Mouse (Mus musculus) neural tube, embryonic 14.5 days (tissue): ENCODE measurements around the gene Ddx25. TPM values are rescaled to one million over a fixed set of nuclear protein-coding genes. Genes with fewer than 3 reads are reported as not detected.

Experiments
- ATAC-seq: fragments of 200-750 bp; cut with Nextera tagmentation; 2 replicates; pipeline ENCODE4 v1.8.0; 2017; ENCODE audit warnings: low read depth, mild to moderate bottlenecking, moderate TSS enrichment, moderate library complexity
- H3K27ac ChIP-seq: fragments of 300-500 bp; sonication (generic); 2 replicates; pipeline ENCODE4 v1.5.1; 2014; ENCODE audit warnings: low read depth, mild to moderate bottlenecking, control low read depth, low read length, moderate library complexity, mixed read lengths
- H3K27me3 ChIP-seq: fragments of 300-500 bp; sonication (generic); 2 replicates; pipeline ENCODE4 v1.6.1; 2014; ENCODE audit warnings: low read length; ENCODE audit not compliant: control insufficient read depth, insufficient read depth
- H3K36me3 ChIP-seq: fragments of 300-500 bp; sonication (generic); 2 replicates; pipeline ENCODE4 v1.6.1; 2014; ENCODE audit warnings: low read length, mixed read lengths; ENCODE audit not compliant: control insufficient read depth, insufficient read depth
- H3K4me1 ChIP-seq: fragments of 300-500 bp; sonication (generic); 2 replicates; pipeline ENCODE4 v1.6.1; 2014; ENCODE audit warnings: low read length; ENCODE audit not compliant: control insufficient read depth, insufficient read depth
- H3K4me2 ChIP-seq: fragments of 300-500 bp; sonication (generic); 2 replicates; pipeline ENCODE4 v1.6.1; 2014; ENCODE audit warnings: mild to moderate bottlenecking, low read depth, low read length, control low read depth
- H3K4me3 ChIP-seq: fragments of 300-500 bp; sonication (generic); 2 replicates; pipeline ENCODE4 v1.5.1; 2014; ENCODE audit warnings: low read depth, low read length, control low read depth, mixed read lengths
- H3K9ac ChIP-seq: fragments of 300-500 bp; sonication (generic); replicated peaks from 2 replicates; pipeline ENCODE4 v1.6.1; 2014; ENCODE audit warnings: low read depth, mild to moderate bottlenecking, control low read depth, low read length, mixed read lengths
- H3K9me3 ChIP-seq: fragments of 300-500 bp; sonication (generic); 2 replicates; pipeline ENCODE4 v1.6.1; 2016; ENCODE audit warnings: low read length; ENCODE audit not compliant: control insufficient read depth
- WGBS: fragments of 180-500 bp; shearing (Covaris S2); extraction: QIAGEN DNeasy Blood & Tissue Kit; methylation state at CpG from one replicate; pipeline ENCODE4 v1.1.7; 2014; 5-methylcytosine and 5-hydroxymethylcytosine counted together
- polyA plus RNA-seq: library from polyadenylated mRNA; unstranded; fragments of >200 nt; fragmentation: Nextera tagmentation; extraction: Ambion mirVana; gene quantifications from 2 replicates; pipeline ENCODE4 v1.2.1, GENCODE M21; 2014

Gene Ddx25
- polyA plus RNA-seq, 1 experiment from 2014 or later = 34.3 TPM

DNA sequence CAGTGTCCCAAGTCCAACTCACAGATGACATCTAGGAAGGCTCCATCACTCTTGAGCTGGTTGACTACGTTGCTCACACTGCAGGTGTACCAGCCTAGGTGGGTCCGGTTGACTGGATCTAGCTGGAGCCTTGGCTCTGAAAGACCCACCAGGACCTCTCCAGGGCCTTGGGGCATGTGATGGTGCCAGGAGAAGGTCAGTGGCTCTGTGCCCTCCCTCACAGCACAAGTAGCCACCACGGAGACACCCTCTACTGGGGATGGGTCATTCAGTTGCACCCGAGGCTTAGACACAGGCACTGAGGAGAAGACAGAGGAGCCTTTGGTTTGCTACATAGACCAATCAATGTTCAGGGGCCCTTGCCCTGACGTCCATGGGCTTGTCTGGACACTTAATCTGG lies 42.1 kb downstream of the Ddx25 start:
- no peak overlapping the region for H3K4me2 ChIP-seq
- no peaks in the 10 kb centered on the region for H3K4me1 ChIP-seq
- WGBS = 86% methylated on average over 5 of the region's 5 CpGs
- ATAC-seq = no peak
- no peak overlapping the region for H3K27ac ChIP-seq
- H3K4me3 ChIP-seq = no peak overlapping the region
- H3K9ac ChIP-seq = no peak overlapping the region
- no peaks in the 10 kb centered on the region for H3K36me3 ChIP-seq
- no peaks in the 10 kb centered on the region for H3K9me3 ChIP-seq
- H3K27me3 ChIP-seq = no peaks in the 10 kb centered on the region

DNA sequence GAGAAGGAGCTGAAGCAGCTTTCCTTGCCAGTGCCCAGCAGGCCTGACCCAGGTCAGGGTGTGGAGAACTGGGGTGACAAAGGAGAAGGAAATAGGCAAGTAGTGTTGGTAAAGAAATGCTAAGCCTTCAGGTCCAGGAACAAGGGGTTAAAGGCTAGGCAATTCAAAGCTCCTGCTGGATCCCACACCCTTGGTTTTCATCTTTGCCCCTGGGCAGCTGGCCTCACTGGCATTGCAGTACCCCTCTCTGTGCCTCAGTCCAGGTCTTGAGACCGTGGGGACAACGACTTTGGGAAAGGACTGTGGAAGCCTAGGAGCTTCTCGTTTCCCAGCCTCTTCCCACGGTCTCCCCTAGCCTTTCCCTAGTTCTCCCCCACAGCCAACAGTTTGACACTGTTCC lies 44.4 kb downstream of the Ddx25 start:
- no peak for ATAC-seq
- no peak overlapping the region for H3K4me2 ChIP-seq
- no peak overlapping the region for H3K4me3 ChIP-seq
- no peaks in the 10 kb centered on the region for H3K4me1 ChIP-seq
- no peak overlapping the region for H3K9ac ChIP-seq
- 86% methylated on average over 4 of the region's 4 CpGs for WGBS
- H3K9me3 ChIP-seq = no peaks in the 10 kb centered on the region
- no peaks in the 10 kb centered on the region for H3K36me3 ChIP-seq
- H3K27ac ChIP-seq = no peak overlapping the region
- no peaks in the 10 kb centered on the region for H3K27me3 ChIP-seq

DNA sequence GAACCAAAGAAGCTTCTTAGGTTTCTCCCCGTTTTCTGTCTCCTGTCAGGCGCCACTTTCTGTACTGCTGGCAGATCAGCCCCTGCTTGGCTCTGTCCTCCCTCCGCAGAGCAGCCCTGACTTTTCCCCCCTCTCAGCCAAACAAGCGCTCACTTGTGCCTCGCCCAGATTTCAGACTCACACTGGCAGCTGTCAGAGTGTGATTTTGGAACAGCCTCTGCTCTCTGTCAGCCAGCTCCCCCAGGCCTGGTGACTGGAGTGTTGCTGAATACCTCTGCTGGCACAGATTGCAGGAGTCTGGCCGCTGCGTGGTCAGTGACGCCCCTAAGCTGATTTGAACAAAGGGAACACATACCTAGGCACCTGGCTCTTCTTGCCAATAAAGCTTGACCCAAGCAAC lies 50.1 kb downstream of the Ddx25 start:
- Histone ChIP-seq H3K27ac (no peak overlapping the region), H3K4me3 (no peak overlapping the region)
- ATAC-seq = peak; percentile 38; the same call in 1 of the 2 replicates

DNA sequence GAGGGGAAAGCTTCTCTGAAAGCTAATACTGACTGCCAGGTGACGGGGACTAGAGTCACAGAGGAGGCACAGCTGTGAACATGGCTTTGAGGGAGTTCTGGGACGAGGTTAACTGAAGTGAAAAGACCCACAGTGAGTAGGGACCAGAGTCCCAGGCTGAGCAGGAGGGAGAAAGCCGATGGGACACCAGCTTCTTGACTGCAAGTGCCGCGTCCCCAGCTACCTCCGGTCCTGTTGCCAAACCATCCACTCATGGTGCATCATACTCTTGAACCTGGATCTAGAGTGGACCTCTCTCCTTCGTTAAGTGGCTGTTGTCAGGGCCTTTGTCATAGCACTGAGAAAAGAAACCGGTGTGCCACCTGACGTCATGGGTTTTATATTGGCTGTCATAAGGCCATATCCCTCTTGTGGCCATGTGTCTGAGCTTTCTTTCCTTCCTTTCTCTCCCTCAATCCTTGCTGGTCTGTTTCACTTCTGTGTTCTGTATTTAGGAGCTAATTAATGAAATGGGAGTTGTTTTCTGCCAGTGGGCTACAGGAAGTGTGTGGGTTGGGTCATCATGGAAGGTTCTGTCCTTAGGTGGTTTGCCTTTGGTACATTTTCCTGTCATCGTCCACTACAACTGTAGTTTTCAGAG lies 55.8 kb downstream of the Ddx25 start:
- WGBS = 86% methylated on average over 10 of the region's 10 CpGs
- H3K4me2 ChIP-seq = no peak overlapping the region
- H3K9me3 ChIP-seq = no peaks in the 10 kb centered on the region
- H3K9ac ChIP-seq = no peak overlapping the region
- H3K27me3 ChIP-seq = no peaks in the 10 kb centered on the region
- no peak for ATAC-seq
- no peak overlapping the region for H3K4me3 ChIP-seq
- no peaks in the 10 kb centered on the region for H3K4me1 ChIP-seq
- H3K36me3 ChIP-seq = peaks cover 9% of the 10 kb centered on the region; the same call in 1 of the 2 replicates
- H3K27ac ChIP-seq = no peak overlapping the region

More for the DNA sequence above, 50.1 kb downstream of the Ddx25 start:
- H3K9ac ChIP-seq = no peak overlapping the region
- 0 out of 2 replicates have a peak, but pooled peaks cover 4% of the 10 kb centered on the region for H3K36me3 ChIP-seq
- no peaks in the 10 kb centered on the region for H3K4me1 ChIP-seq
- H3K27me3 ChIP-seq = no peaks in the 10 kb centered on the region
- H3K9me3 ChIP-seq = no peaks in the 10 kb centered on the region
- 66% methylated on average over 8 of the region's 8 CpGs for WGBS
- no peak overlapping the region for H3K4me2 ChIP-seq

DNA sequence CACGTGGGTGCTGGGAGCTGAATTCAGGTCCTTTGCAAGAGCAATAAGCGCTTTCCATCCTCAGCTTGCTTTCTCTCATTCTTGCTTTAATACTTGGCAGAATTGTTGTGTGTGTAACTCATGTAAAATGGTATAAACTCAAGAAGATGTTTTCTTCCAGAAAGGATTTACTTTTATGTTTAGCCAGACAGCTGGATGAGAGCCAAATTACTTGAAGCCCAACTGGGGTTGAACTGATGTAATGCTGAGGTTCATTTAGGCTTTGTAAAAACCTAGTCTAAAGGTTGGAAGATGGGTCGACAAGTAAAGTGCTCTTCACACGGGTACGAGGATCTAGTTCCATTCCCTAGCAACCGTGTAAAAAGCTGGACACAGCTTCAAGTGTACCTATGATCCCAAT lies 58.4 kb downstream of the Ddx25 start:
- Histone ChIP-seq H3K9me3 (no peaks in the 10 kb centered on the region), H3K27me3 (no peaks in the 10 kb centered on the region), H3K4me2 (no peak overlapping the region), H3K9ac (no peak overlapping the region), H3K36me3 (peaks cover 5% of the 10 kb centered on the region; the same call in 1 of the 2 replicates), H3K4me1 (no peaks in the 10 kb centered on the region), H3K27ac (no peak overlapping the region), H3K4me3 (no peak overlapping the region)
- no peak for ATAC-seq
- 85% methylated on average over 6 of the region's 6 CpGs for WGBS

GRCm38 (mm10) chr9:35495471-35495870 lies 62.9 kb downstream of the Ddx25 start:
- WGBS = 60% methylated on average over 3 of the region's 3 CpGs
- Histone ChIP-seq H3K27me3 (no peaks in the 10 kb centered on the region), H3K4me3 (no peak overlapping the region), H3K9ac (no peak overlapping the region), H3K4me2 (no peak overlapping the region), H3K4me1 (no peaks in the 10 kb centered on the region), H3K9me3 (no peaks in the 10 kb centered on the region), H3K36me3 (no peaks in the 10 kb centered on the region), H3K27ac (no peak overlapping the region)
- no peak for ATAC-seq

DNA sequence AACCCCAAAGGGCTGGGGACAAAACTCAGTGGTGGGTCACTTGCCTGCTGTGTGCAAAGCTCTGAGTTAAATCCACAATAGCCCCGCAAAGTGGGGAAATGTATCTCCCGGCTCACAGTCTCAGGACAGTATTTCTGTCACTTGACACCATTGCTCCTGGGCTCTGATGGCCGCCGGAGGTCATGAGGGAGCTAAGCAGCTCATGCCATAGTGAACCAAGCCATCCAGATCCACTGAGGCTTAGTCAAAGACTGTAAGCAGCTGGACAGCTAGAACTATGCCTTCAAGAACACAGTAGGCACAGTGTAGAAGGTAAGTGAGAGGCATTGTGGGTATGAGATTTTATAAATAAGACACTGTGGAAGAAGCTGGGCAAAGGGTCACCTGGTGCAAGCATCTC lies 63.4 kb downstream of the Ddx25 start:
- ATAC-seq = no peak
- 38% methylated on average over 4 of the region's 4 CpGs for WGBS
- H3K9ac ChIP-seq = no peak overlapping the region

DNA sequence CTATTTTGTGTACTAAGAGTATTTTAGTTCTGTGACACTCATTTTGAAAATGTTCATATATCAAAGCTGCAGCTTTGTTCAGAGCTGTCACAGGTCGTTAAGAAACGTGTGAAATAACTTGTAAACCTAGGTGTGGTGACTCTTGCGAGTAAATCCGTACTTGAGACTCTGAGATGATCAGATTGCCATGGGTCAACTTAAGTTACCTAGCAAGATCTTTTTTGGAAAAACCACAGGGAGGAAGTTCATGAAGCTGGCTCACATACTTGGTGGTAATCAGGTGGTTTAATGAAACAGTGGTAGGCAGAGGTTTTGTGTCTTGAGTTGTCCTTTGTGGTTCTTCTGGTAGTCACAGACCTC lies 64.6 kb downstream of the Ddx25 start:
- Histone ChIP-seq H3K27ac (no peak overlapping the region), H3K4me1 (no peaks in the 10 kb centered on the region), H3K27me3 (no peaks in the 10 kb centered on the region), H3K9me3 (no peaks in the 10 kb centered on the region), H3K4me3 (no peak overlapping the region), H3K9ac (no peak overlapping the region), H3K4me2 (no peak overlapping the region), H3K36me3 (peaks cover 8% of the 10 kb centered on the region; the same call in 1 of the 2 replicates)
- ATAC-seq = no peak
- WGBS = 29% methylated on average over 4 of the region's 4 CpGs

More for the DNA sequence above, 63.4 kb downstream of the Ddx25 start:
- Histone ChIP-seq H3K4me1 (no peaks in the 10 kb centered on the region), H3K4me2 (no peak overlapping the region), H3K36me3 (no peaks in the 10 kb centered on the region), H3K27ac (no peak overlapping the region), H3K9me3 (no peaks in the 10 kb centered on the region), H3K4me3 (no peak overlapping the region), H3K27me3 (no peaks in the 10 kb centered on the region)

DNA sequence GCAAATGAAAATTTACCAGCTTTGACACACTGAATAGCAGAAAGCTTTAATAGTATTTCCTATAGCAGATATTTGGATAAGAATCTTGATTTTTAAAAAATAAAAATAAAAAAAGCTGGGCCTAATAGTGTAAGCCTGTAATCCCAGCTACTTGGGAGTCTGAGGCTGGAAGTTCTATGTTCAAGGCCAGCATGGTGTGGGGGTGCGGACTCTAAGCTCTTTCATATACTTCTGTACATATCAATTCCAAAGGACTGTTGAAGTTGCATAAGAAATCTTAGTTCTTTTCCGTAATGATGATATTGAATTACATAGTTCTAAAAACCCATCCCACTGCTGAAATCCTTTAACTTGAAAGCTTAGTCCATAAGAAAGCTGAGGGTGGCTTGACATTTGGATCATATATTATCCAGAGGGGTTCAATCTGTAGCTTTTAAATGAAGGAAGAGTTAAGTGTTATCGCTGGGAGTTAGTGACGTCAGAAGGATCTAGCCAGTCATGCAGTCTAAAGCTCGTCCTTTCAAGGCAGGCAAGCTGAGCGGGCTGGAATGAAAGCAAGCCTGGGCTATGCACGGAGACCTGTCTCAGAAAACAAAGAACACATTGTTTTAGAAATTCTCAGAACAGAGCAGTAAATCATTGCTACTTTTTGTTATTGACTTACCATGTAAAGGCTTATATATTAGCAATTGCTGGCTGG lies 65.1 kb downstream of the Ddx25 start:
- H3K27ac ChIP-seq = no peak overlapping the region
- WGBS = 40% methylated on average over 7 of the region's 7 CpGs
- H3K9ac ChIP-seq = no peak overlapping the region
- no peaks in the 10 kb centered on the region for H3K27me3 ChIP-seq
- H3K36me3 ChIP-seq = peaks cover 8% of the 10 kb centered on the region; the same call in 1 of the 2 replicates
- no peak overlapping the region for H3K4me3 ChIP-seq
- no peaks in the 10 kb centered on the region for H3K4me1 ChIP-seq
- no peak overlapping the region for H3K4me2 ChIP-seq
- no peaks in the 10 kb centered on the region for H3K9me3 ChIP-seq
- no peak for ATAC-seq
